Mouse (Mus musculus) liver, embryonic 12.5 days (tissue): ENCODE measurements at regions not wholly inside any gene's neighbourhood (a gene's known extent, or its start where the extent isn't known, plus 50 kb on each side); places are given as distances from the start of the nearest gene placed in this dataset.

ENCODE experiments used
- ATAC-seq: fragments of 200-750 bp; cut with Nextera tagmentation; 2 replicates; pipeline ENCODE4 v1.8.0; 2017; ENCODE audit warnings: moderate number of reproducible peaks, mild to moderate bottlenecking, moderate library complexity
- H3K27ac ChIP-seq: fragments of 300-500 bp; sonication (generic); 2 replicates; pipeline ENCODE4 v1.5.1; 2016; ENCODE audit warnings: mild to moderate bottlenecking
- H3K27me3 ChIP-seq: fragments of 300-500 bp; sonication (generic); replicated peaks from 2 replicates; pipeline ENCODE4 v1.6.1; 2016; ENCODE audit warnings: mild to moderate bottlenecking, moderate library complexity
- H3K36me3 ChIP-seq: fragments of 300-500 bp; sonication (generic); 2 replicates; pipeline ENCODE4 v1.6.1; 2016; ENCODE audit warnings: mild to moderate bottlenecking, moderate library complexity
- H3K4me1 ChIP-seq: fragments of 300-500 bp; sonication (generic); 2 replicates; pipeline ENCODE4 v1.6.1; 2016
- H3K4me2 ChIP-seq: fragments of 300-500 bp; sonication (generic); 2 replicates; pipeline ENCODE4 v1.6.1; 2016; ENCODE audit warnings: mild to moderate bottlenecking, moderate library complexity
- H3K4me3 ChIP-seq: fragments of 300-500 bp; sonication (generic); 2 replicates; pipeline ENCODE4 v1.5.1; 2016; ENCODE audit warnings: mild to moderate bottlenecking, moderate library complexity
- H3K9ac ChIP-seq: fragments of 300-500 bp; sonication (generic); 2 replicates; pipeline ENCODE4 v1.6.1; 2016; ENCODE audit warnings: mild to moderate bottlenecking, moderate library complexity
- H3K9me3 ChIP-seq: fragments of 300-500 bp; sonication (generic); replicated peaks from 2 replicates; pipeline ENCODE4 v1.6.1; 2016; ENCODE audit warnings: mild to moderate bottlenecking, moderate library complexity
- WGBS: fragments of 180-500 bp; shearing (Covaris S2); methylation state at CpG from one replicate; pipeline ENCODE4 v1.1.7; 2016; ENCODE audit not compliant: insufficient replicate concordance; 5-methylcytosine and 5-hydroxymethylcytosine counted together

DNA sequence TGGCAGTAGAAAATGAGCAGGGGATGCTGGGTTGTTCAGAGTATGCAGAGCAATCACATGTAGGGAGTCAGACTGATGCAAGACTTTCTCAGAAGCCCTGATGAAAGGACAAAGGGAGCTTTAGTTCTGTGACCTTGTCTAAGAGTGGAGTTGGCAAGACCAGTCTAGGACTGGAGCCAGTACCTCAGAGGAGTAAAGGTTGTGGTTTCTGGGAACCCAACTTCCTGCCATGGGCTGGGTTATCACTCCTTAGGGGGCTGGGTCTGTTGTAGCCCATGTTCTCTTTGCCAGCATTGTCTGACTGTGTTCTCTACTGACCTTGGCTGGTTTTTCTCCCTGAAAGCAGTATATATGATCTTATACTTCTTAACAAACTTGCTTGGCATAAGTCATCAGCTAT is 453.1 kb upstream of the Cwc22 start:
- Histone ChIP-seq H3K36me3 (no peaks in the 10 kb centered on the region), H3K4me1 (no peaks in the 10 kb centered on the region), H3K9me3 (no peaks in the 10 kb centered on the region), H3K27ac (no peak overlapping the region), H3K9ac (no peak overlapping the region), H3K4me3 (no peak overlapping the region), H3K4me2 (no peak overlapping the region), H3K27me3 (no peaks in the 10 kb centered on the region)
- ATAC-seq: no peak

DNA sequence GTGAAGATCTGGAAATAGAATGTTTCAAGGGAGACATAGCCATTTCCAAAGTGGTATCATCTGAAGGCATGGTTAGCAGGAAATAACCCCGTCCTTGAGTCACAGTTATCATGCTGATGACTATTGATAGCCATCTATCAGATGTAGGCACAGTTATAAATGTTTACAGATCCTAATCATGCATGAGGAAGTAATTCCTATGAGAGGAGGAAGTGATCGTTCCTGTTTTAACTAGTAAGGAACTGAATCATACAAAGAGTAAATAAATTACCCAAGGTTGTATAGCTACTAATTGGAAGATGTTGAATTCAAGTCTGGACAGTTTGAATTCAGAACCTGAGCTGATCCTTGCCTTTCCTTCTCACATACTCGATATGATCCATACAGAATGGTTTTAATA is 450.7 kb upstream of the Cwc22 start:
- H3K9ac ChIP-seq: no peak overlapping the region
- H3K4me2 ChIP-seq: no peak overlapping the region
- no peaks in the 10 kb centered on the region for H3K36me3 ChIP-seq
- H3K27ac ChIP-seq: no peak overlapping the region
- no peak overlapping the region for H3K4me3 ChIP-seq
- H3K27me3 ChIP-seq: no peaks in the 10 kb centered on the region
- H3K4me1 ChIP-seq: no peaks in the 10 kb centered on the region
- 33% methylated on average over 3 of the region's 3 CpGs for WGBS
- no peak for ATAC-seq
- H3K9me3 ChIP-seq: no peaks in the 10 kb centered on the region

DNA sequence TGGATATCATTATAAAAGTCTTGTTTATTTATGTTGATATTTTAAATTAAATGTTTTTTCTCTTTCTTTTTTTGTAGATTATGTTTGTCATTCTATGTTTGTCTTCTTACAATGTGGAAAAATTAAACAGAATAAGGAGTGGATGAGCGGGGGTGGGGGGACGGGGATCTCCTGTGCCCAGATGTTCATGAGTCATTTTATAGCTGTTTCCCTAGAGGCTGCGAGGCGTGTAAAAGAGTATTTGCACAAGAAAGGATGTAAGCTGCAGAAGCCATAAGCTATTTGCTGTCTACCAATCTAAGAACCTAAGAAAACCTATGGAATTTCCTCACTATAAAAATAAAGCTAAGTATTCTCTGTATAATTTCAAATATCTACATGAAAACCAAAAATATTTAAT is 446.9 kb upstream of the Cwc22 start:
- no peak overlapping the region for H3K9ac ChIP-seq
- H3K4me1 ChIP-seq: no peaks in the 10 kb centered on the region
- ATAC-seq: no peak
- H3K4me2 ChIP-seq: no peak overlapping the region
- WGBS: 65% methylated on average over 4 of the region's 4 CpGs
- no peak overlapping the region for H3K4me3 ChIP-seq
- H3K27me3 ChIP-seq: no peaks in the 10 kb centered on the region
- no peaks in the 10 kb centered on the region for H3K36me3 ChIP-seq
- no peaks in the 10 kb centered on the region for H3K9me3 ChIP-seq
- H3K27ac ChIP-seq: no peak overlapping the region

DNA sequence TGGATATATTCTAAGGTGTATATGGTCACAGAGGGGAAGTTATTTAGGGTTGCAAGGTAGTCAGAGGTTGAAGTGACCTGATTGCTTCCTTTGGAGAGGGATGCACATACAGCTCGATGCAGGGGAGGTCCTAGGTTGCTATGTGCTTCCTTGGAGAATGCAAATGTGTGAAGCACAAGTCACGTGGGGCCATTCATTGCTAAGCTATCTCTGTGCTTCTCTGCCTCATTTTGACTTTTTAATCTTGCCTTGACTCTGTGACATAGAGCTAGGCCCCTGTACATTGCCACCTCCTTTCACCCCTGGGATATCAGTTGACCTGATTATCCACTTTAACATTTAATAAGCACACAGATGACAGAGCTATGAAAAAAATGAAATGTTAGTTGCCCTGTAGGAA is 446.2 kb upstream of the Cwc22 start:
- Histone ChIP-seq H3K9ac (no peak overlapping the region), H3K36me3 (no peaks in the 10 kb centered on the region), H3K4me2 (no peak overlapping the region), H3K27ac (no peak overlapping the region), H3K4me3 (no peak overlapping the region), H3K27me3 (no peaks in the 10 kb centered on the region), H3K4me1 (no peaks in the 10 kb centered on the region), H3K9me3 (no peaks in the 10 kb centered on the region)
- ATAC-seq: no peak
- 52% methylated on average over 2 of the region's 2 CpGs for WGBS

DNA sequence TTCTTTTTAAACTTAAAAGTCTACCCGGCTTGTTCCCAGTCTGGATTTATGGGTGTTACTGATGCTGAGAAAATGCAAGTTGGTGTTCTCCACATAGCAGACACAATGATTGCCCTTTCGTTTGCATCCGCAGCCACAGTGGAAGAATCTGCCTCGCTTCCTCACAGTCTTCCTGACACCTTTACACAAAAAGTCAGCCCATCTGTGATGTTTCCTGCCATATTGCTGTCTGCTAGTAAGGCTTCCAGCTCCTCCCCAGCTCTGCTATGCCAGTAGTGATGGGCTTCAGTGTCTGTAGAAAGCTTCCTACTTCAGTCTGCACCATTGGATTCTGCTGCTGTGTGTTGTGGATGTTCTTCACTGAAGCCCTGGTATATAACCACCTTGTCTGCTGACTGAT is 441.8 kb upstream of the Cwc22 start:
- no peak for ATAC-seq
- H3K9ac ChIP-seq: no peak overlapping the region
- H3K36me3 ChIP-seq: no peaks in the 10 kb centered on the region
- H3K9me3 ChIP-seq: no peaks in the 10 kb centered on the region
- H3K4me2 ChIP-seq: no peak overlapping the region
- no peaks in the 10 kb centered on the region for H3K4me1 ChIP-seq
- no peak overlapping the region for H3K27ac ChIP-seq
- 48% methylated on average over 4 of the region's 4 CpGs for WGBS
- H3K27me3 ChIP-seq: no peaks in the 10 kb centered on the region
- H3K4me3 ChIP-seq: no peak overlapping the region

DNA sequence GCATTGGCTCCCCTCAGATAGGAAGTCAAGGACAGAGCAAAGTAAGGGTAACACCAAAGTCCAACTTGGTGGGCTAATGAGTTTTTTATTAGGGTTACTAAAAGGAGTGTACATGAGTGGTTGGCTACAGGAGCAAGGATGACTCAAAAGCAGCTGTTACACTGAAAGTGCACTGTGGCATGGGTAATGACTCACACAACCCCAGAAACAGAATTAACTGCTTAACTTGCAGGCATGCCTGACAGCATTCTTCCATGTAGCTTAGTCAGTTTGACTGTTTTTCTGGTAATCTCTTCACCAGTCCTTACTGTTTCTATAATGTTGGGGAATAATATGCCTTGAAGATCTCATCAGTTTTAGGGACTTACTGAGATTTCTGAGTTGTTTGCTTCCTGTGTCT is 435.1 kb upstream of the Cwc22 start:
- Histone ChIP-seq H3K4me1 (no peaks in the 10 kb centered on the region), H3K36me3 (no peaks in the 10 kb centered on the region), H3K9ac (no peak overlapping the region), H3K9me3 (no peaks in the 10 kb centered on the region), H3K27ac (no peak overlapping the region), H3K27me3 (no peaks in the 10 kb centered on the region), H3K4me3 (no peak overlapping the region), H3K4me2 (no peak overlapping the region)
- no peak for ATAC-seq

DNA sequence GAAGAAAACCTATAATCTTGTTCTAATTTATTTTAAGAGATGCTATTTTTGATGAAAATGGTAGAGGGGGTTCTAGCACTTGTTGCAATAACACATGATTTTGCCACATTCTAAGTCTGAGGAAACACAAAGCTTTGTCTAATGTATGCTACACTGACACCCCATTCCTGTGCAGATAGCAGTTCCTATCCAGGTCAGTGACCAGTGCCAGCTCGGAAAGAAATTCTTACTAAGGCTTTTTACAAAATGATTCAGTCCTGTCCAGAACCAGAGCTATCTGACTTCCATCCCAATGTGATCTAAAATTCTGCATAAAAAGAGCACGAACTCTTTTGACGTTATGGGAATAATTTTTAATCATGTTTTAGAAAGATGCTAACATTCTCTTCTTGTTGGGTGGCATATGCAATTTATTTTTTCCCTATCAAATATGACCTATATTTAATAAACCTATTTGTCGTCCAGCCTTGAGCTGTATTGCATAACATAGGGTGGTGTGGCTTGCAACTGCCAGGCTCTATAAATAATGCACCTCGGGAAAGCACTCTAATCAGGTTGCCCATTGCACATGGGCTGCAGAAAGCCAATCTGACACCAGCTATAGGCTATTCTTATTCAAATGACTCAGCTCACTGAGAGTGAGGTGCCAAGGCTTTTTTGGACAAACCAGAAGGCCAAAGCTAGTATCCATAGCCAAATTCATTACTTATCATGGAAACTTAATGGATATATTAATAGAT is 385.7 kb upstream of the Cwc22 start:
- no peaks in the 10 kb centered on the region for H3K36me3 ChIP-seq
- no peak overlapping the region for H3K4me3 ChIP-seq
- H3K9me3 ChIP-seq: no peaks in the 10 kb centered on the region; the same call in 1 of the 2 replicates
- H3K4me1 ChIP-seq: no peaks in the 10 kb centered on the region
- no peak overlapping the region for H3K27ac ChIP-seq
- H3K27me3 ChIP-seq: no peaks in the 10 kb centered on the region
- WGBS: 65% methylated on average over 5 of the region's 5 CpGs
- H3K4me2 ChIP-seq: no peak overlapping the region
- ATAC-seq: no peak
- no peak overlapping the region for H3K9ac ChIP-seq

DNA sequence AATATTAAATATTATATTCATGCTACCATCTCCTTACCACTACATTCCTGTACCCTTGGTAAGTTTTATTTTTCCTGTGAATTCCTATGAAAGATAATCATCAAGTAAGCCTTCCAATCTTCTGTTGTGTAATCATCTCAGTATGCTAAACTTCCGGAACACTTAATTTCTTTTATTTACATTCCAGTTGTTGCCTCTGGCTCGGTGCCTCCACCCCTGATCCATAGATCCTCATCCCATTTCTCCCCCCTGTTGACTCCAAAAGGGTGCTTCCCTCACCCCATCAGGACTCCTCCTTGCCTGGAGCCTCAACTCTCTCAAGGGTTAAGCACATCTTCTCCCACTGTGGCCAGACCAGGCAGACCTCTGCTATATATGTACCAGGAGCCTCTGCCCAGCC is 379.9 kb upstream of the Cwc22 start:
- 57% methylated on average over 2 of the region's 2 CpGs for WGBS
- H3K27ac ChIP-seq: no peak overlapping the region

DNA sequence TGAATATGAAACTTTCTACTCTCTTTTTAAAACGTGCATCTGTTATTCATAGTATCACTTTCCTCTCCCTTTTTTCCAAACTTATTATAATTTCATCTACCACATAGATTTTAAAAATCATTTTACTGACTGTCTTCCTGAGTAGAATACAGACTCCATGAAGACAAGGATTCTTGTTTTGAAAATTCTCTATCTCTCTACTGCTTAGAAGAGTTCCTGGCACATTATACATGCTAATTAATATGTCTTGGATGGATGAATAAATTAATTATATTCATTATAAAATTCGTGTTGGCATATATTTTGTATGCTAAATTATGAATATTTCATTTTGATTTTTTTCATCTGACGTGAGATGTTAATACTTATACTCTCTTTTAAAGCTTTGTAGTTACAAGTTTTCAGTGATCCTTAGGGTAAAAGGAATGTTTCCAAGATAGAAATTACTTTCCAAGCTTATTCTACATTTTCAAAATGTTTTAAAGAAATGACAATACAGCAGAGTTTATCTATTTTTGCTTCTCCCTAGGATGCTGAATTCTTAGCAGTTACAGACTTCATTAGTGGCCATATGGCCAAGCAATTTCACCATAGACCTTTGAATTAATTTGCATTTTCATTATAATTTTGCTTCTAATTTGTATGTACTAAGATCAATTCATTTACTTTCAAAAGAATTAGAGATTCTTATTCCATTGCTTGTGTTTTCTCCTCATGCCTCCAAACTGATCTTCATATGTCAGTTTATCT is 376.2 kb upstream of the Cwc22 start:
- no peaks in the 10 kb centered on the region for H3K36me3 ChIP-seq
- H3K27me3 ChIP-seq: no peaks in the 10 kb centered on the region
- ATAC-seq: no peak
- no peak overlapping the region for H3K27ac ChIP-seq
- 36% methylated on average over 3 of the region's 3 CpGs for WGBS
- H3K4me1 ChIP-seq: no peaks in the 10 kb centered on the region
- no peaks in the 10 kb centered on the region for H3K9me3 ChIP-seq
- H3K4me3 ChIP-seq: no peak overlapping the region
- H3K4me2 ChIP-seq: no peak overlapping the region
- H3K9ac ChIP-seq: no peak overlapping the region

More for the DNA sequence above, 379.9 kb upstream of the Cwc22 start:
- Histone ChIP-seq H3K4me3 (no peak overlapping the region), H3K4me1 (no peaks in the 10 kb centered on the region), H3K9me3 (no peaks in the 10 kb centered on the region; the same call in 1 of the 2 replicates), H3K36me3 (no peaks in the 10 kb centered on the region), H3K9ac (no peak overlapping the region), H3K27me3 (no peaks in the 10 kb centered on the region), H3K4me2 (no peak overlapping the region)
- ATAC-seq: no peak

DNA sequence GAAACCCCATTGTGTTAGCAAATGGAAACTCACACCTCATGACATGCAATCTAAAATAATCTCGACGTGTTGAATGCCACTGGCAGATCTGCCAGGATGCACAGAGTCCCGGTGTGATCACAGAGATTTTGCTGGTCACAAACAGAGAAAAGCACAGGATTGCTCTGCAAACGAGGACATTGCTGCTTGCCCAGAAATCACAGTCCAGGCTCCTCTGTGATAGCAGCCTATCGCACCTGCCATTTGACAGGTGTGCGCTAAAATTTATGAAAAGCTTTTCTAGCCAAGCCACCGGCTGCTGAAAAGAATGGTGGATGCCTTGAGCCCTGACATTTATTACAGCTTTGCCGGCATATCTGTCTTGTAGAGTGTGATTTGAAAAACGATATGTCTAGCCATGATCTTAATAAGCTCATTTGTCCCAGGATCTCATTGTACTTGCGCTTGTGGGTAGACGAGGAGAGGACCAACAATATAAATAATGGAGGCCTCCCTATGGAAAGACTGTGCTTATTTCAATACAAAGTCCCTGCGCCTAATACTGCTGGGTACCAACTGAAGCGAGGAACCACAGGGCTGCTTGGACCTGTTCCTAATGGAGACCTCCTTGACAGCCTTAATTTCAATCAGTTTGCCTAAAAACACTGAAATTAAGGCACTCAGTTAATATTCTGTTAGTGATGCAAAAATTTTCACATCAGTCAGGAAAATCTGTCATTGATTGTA is 365.8 kb upstream of the Cwc22 start:
- Histone ChIP-seq H3K9ac (no peak overlapping the region), H3K36me3 (no peaks in the 10 kb centered on the region), H3K27me3 (no peaks in the 10 kb centered on the region), H3K27ac (no peak overlapping the region), H3K9me3 (no peaks in the 10 kb centered on the region), H3K4me1 (no peaks in the 10 kb centered on the region), H3K4me3 (no peak overlapping the region), H3K4me2 (no peak overlapping the region)
- WGBS: 67% methylated on average over 13 of the region's 13 CpGs
- no peak for ATAC-seq

DNA sequence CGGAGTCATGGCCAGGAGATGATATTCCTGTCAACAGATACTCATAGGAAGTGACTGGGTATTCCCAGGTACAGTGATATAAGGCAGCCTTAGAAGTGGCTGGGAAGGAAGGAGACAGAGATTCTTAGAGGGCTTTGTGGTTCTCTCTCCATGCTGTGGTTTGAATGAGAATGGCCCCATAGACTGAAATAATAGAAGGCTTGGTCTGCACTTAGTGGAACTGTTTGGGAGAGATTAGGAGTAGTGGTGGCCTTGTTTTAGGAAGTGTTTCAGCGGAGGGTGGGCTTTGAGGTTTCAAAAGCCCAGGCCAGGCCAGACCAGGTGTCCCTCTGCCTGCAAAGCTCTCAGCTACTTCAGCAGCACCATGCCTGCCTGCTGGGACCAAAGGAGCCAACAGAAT is 363.2 kb upstream of the Cwc22 start:
- H3K27ac ChIP-seq: no peak overlapping the region
- ATAC-seq: no peak
- H3K36me3 ChIP-seq: no peaks in the 10 kb centered on the region
- H3K27me3 ChIP-seq: no peaks in the 10 kb centered on the region
- H3K9me3 ChIP-seq: no peaks in the 10 kb centered on the region
- no peak overlapping the region for H3K4me3 ChIP-seq
- no peaks in the 10 kb centered on the region for H3K4me1 ChIP-seq
- H3K4me2 ChIP-seq: no peak overlapping the region
- no peak overlapping the region for H3K9ac ChIP-seq
- 35% methylated on average over 2 of the region's 2 CpGs for WGBS

DNA sequence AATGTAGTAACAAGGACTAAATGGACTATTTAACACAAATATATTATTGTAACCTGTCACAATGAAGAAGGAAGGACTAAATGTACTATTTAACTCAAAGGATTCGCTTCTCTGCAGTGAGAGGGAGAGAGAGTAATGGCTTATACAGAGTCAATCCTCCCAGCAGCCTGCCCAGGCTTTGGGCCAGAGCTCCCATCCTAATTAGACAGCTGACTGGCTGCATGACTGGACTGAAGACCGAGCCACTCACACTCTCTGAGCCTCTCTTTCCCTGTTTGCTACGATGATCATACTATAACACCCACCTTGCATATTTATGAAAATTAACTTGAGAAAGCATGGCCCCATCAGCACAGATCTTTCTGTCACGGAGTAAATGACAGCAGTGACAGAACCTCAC is 360.7 kb upstream of the Cwc22 start:
- Histone ChIP-seq H3K27ac (no peak overlapping the region), H3K36me3 (no peaks in the 10 kb centered on the region), H3K9ac (no peak overlapping the region), H3K4me2 (no peak overlapping the region), H3K9me3 (no peaks in the 10 kb centered on the region), H3K4me1 (no peaks in the 10 kb centered on the region), H3K4me3 (no peak overlapping the region), H3K27me3 (no peaks in the 10 kb centered on the region)
- WGBS: 68% methylated on average over 4 of the region's 4 CpGs
- ATAC-seq: no peak
